Mouse (Mus musculus): Measurements from ENCODE around the gene Olfr1062.
"Not testable (repeated sequence)": the region's sequence is repeated elsewhere in the genome, so short reads cannot be mapped to it uniquely, and the experiment has no call there.

- not testable (repeated sequence) for TF ChIP-seq CTCF, EP300 (IDR thresholded peaks at IDR 0.05; ENCODE audit: low read depth)
Observed at GRCm38 (mm10) chr2:86426649-86427048, at the start of gene Olfr1062.
